Mouse (Mus musculus) heart, postnatal 0 days (tissue): ENCODE results near the gene Nox3. TPM values are rescaled to one million over a fixed set of nuclear protein-coding genes. Genes with fewer than 3 reads are reported as not detected.

Source experiments
- ATAC-seq: fragments of 200-750 bp; cut with Nextera tagmentation; 2 replicates; pipeline ENCODE4 v1.8.0; 2017; ENCODE audit warnings: low read depth, moderate number of reproducible peaks, moderate library complexity; ENCODE audit not compliant: insufficient read depth
- DNase-seq: peaks from one replicate; pipeline ENCODE4 v3.0.0-alpha.2; 2016; ENCODE audit warnings: low spot score
- H3K27ac ChIP-seq: fragments of 300-500 bp; sonication (generic); 2 replicates; pipeline ENCODE4 v1.5.1; 2014; ENCODE audit warnings: low read depth, mild to moderate bottlenecking
- H3K27me3 ChIP-seq: fragments of 300-500 bp; sonication (generic); 2 replicates; pipeline ENCODE4 v1.6.1; 2014; ENCODE audit warnings: low read length, mixed read lengths; ENCODE audit not compliant: control insufficient read depth, insufficient read depth
- H3K36me3 ChIP-seq: fragments of 300-500 bp; sonication (generic); replicated peaks from 2 replicates; pipeline ENCODE4 v1.6.1; 2014; ENCODE audit warnings: low read length, mixed read lengths; ENCODE audit not compliant: control insufficient read depth, insufficient read depth
- H3K4me1 ChIP-seq: fragments of 300-500 bp; sonication (generic); 2 replicates; pipeline ENCODE4 v1.6.1; 2014; ENCODE audit warnings: antibody characterized with exemption; ENCODE audit not compliant: control insufficient read depth, insufficient read depth
- H3K4me2 ChIP-seq: fragments of 300-500 bp; sonication (generic); 2 replicates; pipeline ENCODE4 v1.6.1; 2014; ENCODE audit warnings: low read depth, mild to moderate bottlenecking, low read length, moderate library complexity
- H3K4me3 ChIP-seq: fragments of 300-500 bp; sonication (generic); 2 replicates; pipeline ENCODE4 v1.5.1; 2014; ENCODE audit warnings: low read depth, low read length
- H3K9ac ChIP-seq: fragments of 300-500 bp; sonication (generic); replicated peaks from 2 replicates; pipeline ENCODE4 v1.6.1; 2014; ENCODE audit warnings: low read depth, low read length, mixed read lengths
- H3K9me3 ChIP-seq: fragments of 300-500 bp; sonication (generic); replicated peaks from 2 replicates; pipeline ENCODE4 v1.6.1; 2016; ENCODE audit warnings: low read length; ENCODE audit not compliant: control insufficient read depth
- CTCF ChIP-seq: IDR thresholded peaks from 2 replicates; pipeline ENCODE4 v1.5.1; 2016; ENCODE audit warnings: antibody characterized with exemption, control low read depth, low read depth
- EP300 ChIP-seq: IDR thresholded peaks from 2 replicates; pipeline ENCODE4 v1.6.1; 2016; ENCODE audit warnings: antibody characterized with exemption, low read depth
- WGBS: fragments of 180-500 bp; shearing (Covaris S2); extraction: QIAGEN DNeasy Blood & Tissue Kit; methylation state at CpG from one replicate; pipeline ENCODE4 v1.1.7; 2014; 5-methylcytosine and 5-hydroxymethylcytosine counted together
- polyA plus RNA-seq: library from polyadenylated mRNA; unstranded; fragments of >200 nt; fragmentation: Nextera tagmentation; extraction: Ambion mirVana; gene quantifications from 2 replicates; pipeline ENCODE4 v1.2.1, GENCODE M21; 2015
- total RNA-seq: library from RNA; depleted of rRNA; stranded (reverse); fragments of >200 nt; gene quantifications from 2 replicates; pipeline ENCODE4 v1.2.3, GENCODE M21; 2014; ENCODE audit warnings: low replicate concordance; rRNA removed

Nox3 gene
- total RNA-seq (not detected in 2 replicates), polyA plus RNA-seq (not detected in 2 replicates)

DNA sequence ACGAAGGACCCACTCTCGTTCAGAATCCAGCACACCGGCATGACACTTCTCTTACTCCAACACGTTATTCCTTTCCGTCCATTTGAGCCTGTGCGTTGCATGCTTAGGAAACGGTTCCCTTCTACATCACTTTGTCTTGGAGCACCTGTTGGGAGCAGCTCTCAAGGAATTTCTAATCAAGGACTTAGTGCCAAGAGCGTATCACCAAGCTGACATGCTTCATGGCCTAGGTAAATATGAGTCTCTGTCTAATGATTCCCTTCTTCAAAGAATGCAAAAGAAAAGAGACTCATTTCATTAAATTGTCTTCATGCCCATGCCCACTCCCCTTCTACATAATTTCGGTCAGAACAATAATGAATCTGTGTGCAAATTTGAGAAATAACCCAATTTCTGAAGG is at the start of gene Nox3:
TSS of gene Nox3 (minus strand) at position 101 of the 400 bp plus-strand sequence.
- Histone ChIP-seq H3K9me3 (no peaks in the 10 kb centered on the region), H3K4me3 (no peak within 1 kb of the TSS), H3K4me1 (no peaks in the 10 kb centered on the region), H3K36me3 (no peaks in the 10 kb centered on the region), H3K9ac (no peak within 1 kb of the TSS), H3K27ac (no peak within 1 kb of the TSS), H3K27me3 (no peaks in the 10 kb centered on the region), H3K4me2 (no peak within 1 kb of the TSS)
- WGBS: 83% methylated on average over 9 of the region's 9 CpGs
- no peak for TF ChIP-seq CTCF
- TF ChIP-seq EP300: no peak
- ATAC-seq (no peak), DNase-seq (no peak)

DNA sequence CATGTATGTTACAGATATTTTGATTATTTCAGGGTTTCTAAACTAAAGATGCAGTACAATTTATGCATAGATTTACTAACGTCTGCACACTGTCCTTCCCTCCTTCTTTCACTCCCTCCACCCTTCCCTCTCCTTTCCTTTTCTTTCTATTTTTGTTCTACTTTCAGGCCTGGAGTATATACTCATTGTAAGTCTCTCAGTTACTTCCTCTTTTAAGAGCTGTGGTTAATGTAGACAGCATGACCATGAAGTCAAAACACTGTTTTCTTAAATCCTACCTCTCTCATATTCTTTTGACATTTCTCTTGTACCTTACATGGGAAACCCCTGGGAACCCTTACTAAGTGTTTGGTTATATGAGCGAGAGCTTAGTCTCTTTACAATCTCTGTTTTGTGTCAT is 48.3 kb upstream of the Nox3 start:
- Histone ChIP-seq H3K4me2 (no peak overlapping the region), H3K36me3 (no peaks in the 10 kb centered on the region), H3K9ac (no peak overlapping the region), H3K9me3 (no peaks in the 10 kb centered on the region), H3K4me1 (no peaks in the 10 kb centered on the region), H3K4me3 (no peak overlapping the region), H3K27ac (no peak overlapping the region), H3K27me3 (no peaks in the 10 kb centered on the region)
- WGBS: 56% methylated on average over 2 of the region's 2 CpGs
- no peak for TF ChIP-seq EP300
- TF ChIP-seq CTCF: no peak
- no peak for DNase-seq
- no peak for ATAC-seq

DNA sequence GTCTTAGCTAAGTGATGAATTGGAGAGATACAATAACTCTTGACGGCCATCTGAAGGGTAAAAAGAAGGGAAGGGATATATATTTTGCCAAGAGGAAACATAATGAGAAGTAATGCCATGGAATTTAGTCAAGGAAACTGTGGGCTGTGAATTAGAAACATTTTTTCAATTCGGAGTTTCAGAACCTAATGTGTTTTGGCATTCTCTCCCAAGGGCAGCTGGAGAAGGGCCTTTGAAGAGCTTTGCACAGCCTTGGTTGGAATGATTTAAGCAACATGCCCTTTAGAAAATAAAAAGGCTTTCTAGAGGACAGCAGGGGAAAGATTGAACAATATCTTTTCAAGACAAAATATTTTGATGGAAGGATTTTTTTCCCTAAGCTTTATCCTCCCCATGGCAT is 40.9 kb upstream of the Nox3 start:
- no peak overlapping the region for H3K4me2 ChIP-seq
- H3K4me1 ChIP-seq: no peaks in the 10 kb centered on the region
- no peak overlapping the region for H3K9ac ChIP-seq
- TF ChIP-seq EP300: no peak
- no peak for TF ChIP-seq CTCF
- H3K36me3 ChIP-seq: no peaks in the 10 kb centered on the region
- no peak overlapping the region for H3K27ac ChIP-seq
- H3K4me3 ChIP-seq: no peak overlapping the region
- DNase-seq: no peak
- WGBS: 68% methylated on average over 2 of the region's 2 CpGs
- no peaks in the 10 kb centered on the region for H3K9me3 ChIP-seq
- no peaks in the 10 kb centered on the region for H3K27me3 ChIP-seq
- no peak for ATAC-seq

DNA sequence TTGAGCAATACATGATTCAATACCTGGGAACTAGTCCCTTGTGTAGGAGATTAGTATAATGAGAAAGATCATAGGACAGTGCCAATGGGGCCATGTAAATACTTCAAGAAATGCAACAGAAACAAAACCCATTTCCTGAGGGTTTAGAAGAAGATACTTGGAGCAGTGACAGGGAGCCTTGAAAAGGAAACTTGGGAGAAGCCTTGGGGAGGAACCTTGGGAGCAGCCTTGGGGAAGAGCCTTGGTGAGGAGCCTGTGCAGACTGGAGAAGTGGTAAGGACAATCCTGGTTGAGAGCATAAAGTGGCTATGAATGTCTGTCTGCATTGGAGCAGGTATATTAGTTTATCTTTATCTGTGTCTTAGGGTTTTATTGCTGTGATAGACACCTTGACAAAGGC is 38.2 kb upstream of the Nox3 start:
- H3K4me3 ChIP-seq: no peak overlapping the region
- TF ChIP-seq CTCF (no peak), EP300 (no peak)
- no peak overlapping the region for H3K9ac ChIP-seq
- no peaks in the 10 kb centered on the region for H3K27me3 ChIP-seq
- no peaks in the 10 kb centered on the region for H3K4me1 ChIP-seq
- no peak overlapping the region for H3K4me2 ChIP-seq
- no peak overlapping the region for H3K27ac ChIP-seq
- no peaks in the 10 kb centered on the region for H3K9me3 ChIP-seq
- H3K36me3 ChIP-seq: no peaks in the 10 kb centered on the region
- DNase-seq: no peak
- no peak for ATAC-seq

GRCm38 (mm10) chr17:3705350-3705930 is 9.4 kb upstream of the Nox3 start:
- 84% methylated on average over 1 of the region's 1 CpGs for WGBS
- TF ChIP-seq CTCF: no peak
- no peak for TF ChIP-seq EP300
- no peak for DNase-seq
- no peaks in the 10 kb centered on the region for H3K27me3 ChIP-seq
- H3K4me1 ChIP-seq: no peaks in the 10 kb centered on the region
- H3K4me3 ChIP-seq: no peak overlapping the region
- no peak overlapping the region for H3K4me2 ChIP-seq
- H3K9me3 ChIP-seq: no peaks in the 10 kb centered on the region
- H3K9ac ChIP-seq: no peak overlapping the region
- H3K36me3 ChIP-seq: no peaks in the 10 kb centered on the region
- ATAC-seq: no peak
- H3K27ac ChIP-seq: no peak overlapping the region

- WGBS: 49% methylated on average over 3 of the region's 3 CpGs
- no peak for TF ChIP-seq CTCF
- no peak for TF ChIP-seq EP300
- no peak for ATAC-seq
Observed at GRCm38 (mm10) chr17:3702320-3702719, 6.3 kb upstream of the Nox3 start.

More at GRCm38 (mm10) chr17:3702320-3702719, 6.3 kb upstream of the Nox3 start:
- no peak for DNase-seq
- Histone ChIP-seq H3K4me1 (no peaks in the 10 kb centered on the region), H3K4me2 (no peak overlapping the region), H3K9me3 (no peaks in the 10 kb centered on the region), H3K4me3 (no peak overlapping the region), H3K27ac (no peak overlapping the region), H3K36me3 (no peaks in the 10 kb centered on the region), H3K9ac (no peak overlapping the region), H3K27me3 (no peaks in the 10 kb centered on the region)
